Mouse (Mus musculus): ENCODE results near the gene Rps6kc1. TPM values are rescaled to one million over a fixed set of nuclear protein-coding genes. Genes with fewer than 3 reads are reported as not detected.
A peak's percentile ranks its signal among the peaks of the same experiment; 100 is the strongest.

The Rps6kc1 gene
- polyA plus RNA-seq, 1 experiment from 2014 or later: 15.4 TPM

GRCm38 (mm10) chr1:190661249-190661648 lies 250.3 kb downstream of the Rps6kc1 start:
- Histone ChIP-seq H3K4me2 (ENCODE audit: low read depth, low read length) (no peak overlapping the region), H3K36me3 (ENCODE audit: control insufficient read depth, insufficient read depth, low read length) (no peaks in the 10 kb centered on the region), H3K27ac (replicated peaks; ENCODE audit: low read depth, low read length) (no peak overlapping the region), H3K9me3 (ENCODE audit: control insufficient read depth, low read length) (no peaks in the 10 kb centered on the region), H3K4me3 (ENCODE audit: low read depth, low read length) (no peak overlapping the region), H3K27me3 (replicated peaks; ENCODE audit: control insufficient read depth, insufficient read depth, low read length) (no peaks in the 10 kb centered on the region), H3K4me1 (ENCODE audit: control insufficient read depth, insufficient read depth, low read length) (peaks cover 9% of the 10 kb centered on the region), H3K9ac (ENCODE audit: low read depth, low read length) (no peak overlapping the region)
- ATAC-seq (ENCODE audit: low read depth) (no peak), DNase-seq (ENCODE audit: low spot score) (no peak)
- WGBS: 77% methylated on average over 15 of the region's 15 CpGs

- no peak overlapping the region for H3K9ac ChIP-seq (ENCODE audit: low read depth, low read length)
- H3K27ac ChIP-seq (replicated peaks; ENCODE audit: low read depth, low read length): no peak overlapping the region
- H3K9me3 ChIP-seq (ENCODE audit: control insufficient read depth, low read length): no peaks in the 10 kb centered on the region
- DNase-seq (ENCODE audit: low spot score) (peak; percentile 38), ATAC-seq (ENCODE audit: low read depth) (0 out of 2 replicates have a peak, but pooled peaks have one; percentile 36)
- no peak overlapping the region for H3K4me2 ChIP-seq (ENCODE audit: low read depth, low read length)
- H3K36me3 ChIP-seq (ENCODE audit: control insufficient read depth, insufficient read depth, low read length): no peaks in the 10 kb centered on the region
- no peak overlapping the region for H3K4me3 ChIP-seq (ENCODE audit: low read depth, low read length)
- H3K27me3 ChIP-seq (replicated peaks; ENCODE audit: control insufficient read depth, insufficient read depth, low read length): no peaks in the 10 kb centered on the region
- 51% methylated on average over 17 of the region's 17 CpGs for WGBS
- H3K4me1 ChIP-seq (ENCODE audit: control insufficient read depth, insufficient read depth, low read length): peaks cover 9% of the 10 kb centered on the region
Observed at GRCm38 (mm10) chr1:190659722-190660502, 251.7 kb downstream of the Rps6kc1 start.

GRCm38 (mm10) chr1:190658266-190658665 lies 253.3 kb downstream of the Rps6kc1 start:
- Histone ChIP-seq H3K27me3 (replicated peaks; ENCODE audit: control insufficient read depth, insufficient read depth, low read length) (no peaks in the 10 kb centered on the region), H3K4me2 (ENCODE audit: low read depth, low read length) (no peak overlapping the region), H3K36me3 (ENCODE audit: control insufficient read depth, insufficient read depth, low read length) (no peaks in the 10 kb centered on the region), H3K9me3 (ENCODE audit: control insufficient read depth, low read length) (no peaks in the 10 kb centered on the region), H3K4me3 (ENCODE audit: low read depth, low read length) (no peak overlapping the region), H3K9ac (ENCODE audit: low read depth, low read length) (no peak overlapping the region), H3K27ac (replicated peaks; ENCODE audit: low read depth, low read length) (no peak overlapping the region), H3K4me1 (ENCODE audit: control insufficient read depth, insufficient read depth, low read length) (peaks cover 9% of the 10 kb centered on the region)
- ATAC-seq (ENCODE audit: low read depth) (no peak), DNase-seq (ENCODE audit: low spot score) (no peak)
- WGBS: 95% methylated on average over 13 of the region's 13 CpGs

- Histone ChIP-seq H3K9ac (ENCODE audit: low read depth, low read length) (no peak overlapping the region), H3K9me3 (ENCODE audit: control insufficient read depth, low read length) (no peaks in the 10 kb centered on the region), H3K4me3 (ENCODE audit: low read depth, low read length) (no peak overlapping the region), H3K27ac (replicated peaks; ENCODE audit: low read depth, low read length) (no peak overlapping the region), H3K27me3 (replicated peaks; ENCODE audit: control insufficient read depth, insufficient read depth, low read length) (no peaks in the 10 kb centered on the region), H3K4me1 (ENCODE audit: control insufficient read depth, insufficient read depth, low read length) (peaks cover 9% of the 10 kb centered on the region), H3K4me2 (ENCODE audit: low read depth, low read length) (no peak overlapping the region), H3K36me3 (ENCODE audit: control insufficient read depth, insufficient read depth, low read length) (no peaks in the 10 kb centered on the region)
- ATAC-seq (ENCODE audit: low read depth) (no peak), DNase-seq (ENCODE audit: low spot score) (no peak)
- 64% methylated on average over 9 of the region's 9 CpGs for WGBS
Observed at GRCm38 (mm10) chr1:190656089-190656488, 255.5 kb downstream of the Rps6kc1 start.

GRCm38 (mm10) chr1:190655651-190656050 lies 255.9 kb downstream of the Rps6kc1 start:
- Histone ChIP-seq H3K27me3 (replicated peaks; ENCODE audit: control insufficient read depth, insufficient read depth, low read length) (no peaks in the 10 kb centered on the region), H3K4me2 (ENCODE audit: low read depth, low read length) (no peak overlapping the region), H3K27ac (replicated peaks; ENCODE audit: low read depth, low read length) (no peak overlapping the region), H3K36me3 (ENCODE audit: control insufficient read depth, insufficient read depth, low read length) (no peaks in the 10 kb centered on the region), H3K9me3 (ENCODE audit: control insufficient read depth, low read length) (no peaks in the 10 kb centered on the region), H3K4me1 (ENCODE audit: control insufficient read depth, insufficient read depth, low read length) (peaks cover 9% of the 10 kb centered on the region), H3K4me3 (ENCODE audit: low read depth, low read length) (no peak overlapping the region), H3K9ac (ENCODE audit: low read depth, low read length) (no peak overlapping the region)
- ATAC-seq (ENCODE audit: low read depth) (no peak), DNase-seq (ENCODE audit: low spot score) (no peak)
- WGBS: 83% methylated on average over 7 of the region's 7 CpGs

- H3K4me1 ChIP-seq (ENCODE audit: control insufficient read depth, insufficient read depth, low read length): peaks cover 8% of the 10 kb centered on the region
- DNase-seq (ENCODE audit: low spot score) (no peak), ATAC-seq (ENCODE audit: low read depth) (no peak)
- no peak overlapping the region for H3K9ac ChIP-seq (ENCODE audit: low read depth, low read length)
- H3K4me3 ChIP-seq (ENCODE audit: low read depth, low read length): no peak overlapping the region
- no peaks in the 10 kb centered on the region for H3K36me3 ChIP-seq (ENCODE audit: control insufficient read depth, insufficient read depth, low read length)
- 81% methylated on average over 7 of the region's 7 CpGs for WGBS
- no peaks in the 10 kb centered on the region for H3K27me3 ChIP-seq (replicated peaks; ENCODE audit: control insufficient read depth, insufficient read depth, low read length)
- no peak overlapping the region for H3K4me2 ChIP-seq (ENCODE audit: low read depth, low read length)
- no peaks in the 10 kb centered on the region for H3K9me3 ChIP-seq (ENCODE audit: control insufficient read depth, low read length)
- H3K27ac ChIP-seq (replicated peaks; ENCODE audit: low read depth, low read length): no peak overlapping the region
Observed at GRCm38 (mm10) chr1:190655081-190655480, 256.5 kb downstream of the Rps6kc1 start.

GRCm38 (mm10) chr1:190654694-190655001 lies 256.9 kb downstream of the Rps6kc1 start:
- Histone ChIP-seq H3K4me3 (ENCODE audit: low read depth, low read length) (no peak overlapping the region), H3K27me3 (replicated peaks; ENCODE audit: control insufficient read depth, insufficient read depth, low read length) (no peaks in the 10 kb centered on the region), H3K27ac (replicated peaks; ENCODE audit: low read depth, low read length) (no peak overlapping the region), H3K4me1 (ENCODE audit: control insufficient read depth, insufficient read depth, low read length) (peaks cover 3% of the 10 kb centered on the region; the same call in 1 of the 2 replicates), H3K4me2 (ENCODE audit: low read depth, low read length) (no peak overlapping the region), H3K9me3 (ENCODE audit: control insufficient read depth, low read length) (no peaks in the 10 kb centered on the region), H3K9ac (ENCODE audit: low read depth, low read length) (no peak overlapping the region), H3K36me3 (ENCODE audit: control insufficient read depth, insufficient read depth, low read length) (no peaks in the 10 kb centered on the region)
- WGBS: 95% methylated on average over 6 of the region's 6 CpGs
- DNase-seq (ENCODE audit: low spot score) (no peak), ATAC-seq (ENCODE audit: low read depth) (no peak)

- 86% methylated on average over 20 of the region's 20 CpGs for WGBS
- ATAC-seq (ENCODE audit: low read depth) (no peak), DNase-seq (ENCODE audit: low spot score) (no peak)
- Histone ChIP-seq H3K4me2 (ENCODE audit: low read depth, low read length) (no peak overlapping the region), H3K4me1 (ENCODE audit: control insufficient read depth, insufficient read depth, low read length) (no peaks in the 10 kb centered on the region), H3K27me3 (replicated peaks; ENCODE audit: control insufficient read depth, insufficient read depth, low read length) (no peaks in the 10 kb centered on the region), H3K36me3 (ENCODE audit: control insufficient read depth, insufficient read depth, low read length) (no peaks in the 10 kb centered on the region), H3K9me3 (ENCODE audit: control insufficient read depth, low read length) (no peaks in the 10 kb centered on the region), H3K27ac (replicated peaks; ENCODE audit: low read depth, low read length) (no peak overlapping the region), H3K4me3 (ENCODE audit: low read depth, low read length) (no peak overlapping the region), H3K9ac (ENCODE audit: low read depth, low read length) (no peak overlapping the region)
Observed at GRCm38 (mm10) chr1:190653989-190654693, 257.4 kb downstream of the Rps6kc1 start.

GRCm38 (mm10) chr1:190653081-190653480 lies 258.5 kb downstream of the Rps6kc1 start:
- DNase-seq (ENCODE audit: low spot score): no peak
- H3K27me3 ChIP-seq (replicated peaks; ENCODE audit: control insufficient read depth, insufficient read depth, low read length): no peaks in the 10 kb centered on the region
- H3K4me3 ChIP-seq (ENCODE audit: low read depth, low read length): no peak overlapping the region
- H3K4me1 ChIP-seq (ENCODE audit: control insufficient read depth, insufficient read depth, low read length): no peaks in the 10 kb centered on the region
- H3K9ac ChIP-seq (ENCODE audit: low read depth, low read length): no peak overlapping the region
- no peaks in the 10 kb centered on the region for H3K9me3 ChIP-seq (ENCODE audit: control insufficient read depth, low read length)
- no peaks in the 10 kb centered on the region for H3K36me3 ChIP-seq (ENCODE audit: control insufficient read depth, insufficient read depth, low read length)
- ATAC-seq (ENCODE audit: low read depth): no peak
- no peak overlapping the region for H3K27ac ChIP-seq (replicated peaks; ENCODE audit: low read depth, low read length)
- 73% methylated on average over 6 of the region's 6 CpGs for WGBS
- H3K4me2 ChIP-seq (ENCODE audit: low read depth, low read length): no peak overlapping the region

Data from embryonic facial prominence, embryonic 14.5 days (tissue).